Mouse (Mus musculus) MN1 (cell line): ENCODE data around the gene L3mbtl3.

Experiments used
- DNase-seq: peaks from one replicate; pipeline ENCODE4 v3.0.0-alpha.2; 2016; ENCODE audit warnings: low spot score

Gene L3mbtl3

DNA sequence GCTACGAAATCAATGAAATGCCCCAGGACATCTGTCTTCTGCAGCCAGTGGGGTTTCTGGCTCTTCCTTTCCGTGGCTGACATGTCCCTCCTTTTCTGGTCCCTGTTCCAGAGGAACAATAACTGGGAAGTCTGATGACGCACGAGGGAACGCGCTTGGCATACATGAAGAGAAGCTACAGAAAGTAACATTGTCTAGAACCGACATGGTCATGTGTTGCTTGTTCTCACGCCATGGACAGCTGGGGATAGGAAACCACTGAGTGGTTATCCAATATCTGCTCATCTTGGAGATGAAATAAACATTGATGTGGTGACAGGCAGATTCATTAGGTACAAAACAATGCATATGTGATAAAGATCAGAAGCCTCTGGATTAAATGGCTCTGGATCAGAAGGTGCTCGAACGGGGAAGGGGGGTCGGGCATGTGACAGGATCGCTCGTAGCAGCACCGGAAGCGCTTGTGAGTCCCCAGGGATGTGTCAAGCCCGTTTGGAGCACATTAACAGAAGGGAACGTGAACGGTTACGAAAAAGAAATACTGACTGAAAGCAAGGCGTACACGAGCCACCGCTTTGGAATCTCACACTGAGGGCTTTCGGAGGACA lies 37.8 kb downstream of the L3mbtl3 start:
- no peak for DNase-seq

GRCm38 (mm10) chr10:26333966-26334365 lies 41.8 kb downstream of the L3mbtl3 start:
- no peak for DNase-seq

DNA sequence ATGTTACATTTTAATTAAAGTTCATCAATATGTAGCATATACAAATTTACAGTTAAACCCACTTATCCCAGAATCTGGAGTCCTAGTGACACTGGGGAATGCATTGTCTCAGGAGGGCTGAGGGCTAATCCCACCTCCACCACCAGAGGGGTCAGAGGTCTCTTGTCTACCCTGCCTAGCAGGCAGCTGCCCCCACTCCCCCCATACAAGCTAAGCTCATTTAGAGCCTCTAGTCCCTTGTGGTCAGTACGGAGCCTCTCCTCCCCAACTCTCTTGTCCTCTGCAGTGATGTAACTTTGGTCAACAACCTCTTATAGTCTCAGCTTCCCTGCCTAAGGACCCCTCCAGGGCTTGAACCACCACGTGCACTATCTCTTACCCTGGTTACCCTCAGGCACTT lies 43.0 kb downstream of the L3mbtl3 start:
- DNase-seq: no peak

DNA sequence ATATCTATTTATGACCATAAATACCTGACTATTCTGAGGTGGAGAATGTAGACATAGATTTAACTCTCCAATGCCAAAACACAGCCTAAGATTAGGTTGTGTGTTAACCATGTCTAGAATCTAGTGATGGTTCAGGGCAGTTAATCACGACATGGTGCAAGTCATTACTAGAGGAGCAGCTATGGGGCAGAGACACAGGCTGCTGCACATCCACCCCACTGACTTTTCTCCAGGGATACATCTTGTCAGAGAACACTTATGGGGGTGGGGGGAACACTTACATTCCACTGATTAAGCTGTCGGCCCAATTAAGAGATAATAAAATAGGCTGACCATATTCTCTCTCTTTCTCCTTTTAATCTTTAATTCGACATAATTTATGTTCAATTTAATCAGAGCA lies 46.9 kb downstream of the L3mbtl3 start:
- no peak for DNase-seq

GRCm38 (mm10) chr10:26327691-26328542 lies 47.9 kb downstream of the L3mbtl3 start:
- no peak for DNase-seq

- no peak for DNase-seq
Measured at GRCm38 (mm10) chr10:26327291-26327690, 48.5 kb downstream of the L3mbtl3 start.

- DNase-seq: no peak
Measured at GRCm38 (mm10) chr10:26325320-26325719, 50.5 kb downstream of the L3mbtl3 start.

- DNase-seq: no peak
Measured at GRCm38 (mm10) chr10:26322344-26323051, 53.3 kb downstream of the L3mbtl3 start.

GRCm38 (mm10) chr10:26320679-26321078 lies 55.1 kb downstream of the L3mbtl3 start:
- no peak for DNase-seq

DNA sequence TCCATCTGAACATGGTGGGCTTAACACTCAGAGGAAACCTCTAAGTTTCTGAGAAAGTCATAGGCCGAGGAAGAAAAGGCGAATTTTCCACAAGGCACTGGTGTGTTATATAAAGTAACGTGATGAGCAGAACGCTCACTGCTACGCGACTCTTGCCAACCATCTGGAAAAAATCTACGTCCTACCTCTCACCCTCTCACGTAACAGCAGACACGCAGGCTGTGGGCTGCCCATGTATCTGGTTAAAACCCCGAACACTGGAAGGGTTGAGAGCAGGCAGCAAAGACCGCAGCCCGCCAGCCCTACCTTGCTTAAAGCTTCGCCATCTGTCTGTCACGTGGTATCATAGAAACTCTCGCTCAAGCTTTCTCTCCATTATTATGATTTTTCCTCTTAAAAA lies 61.4 kb downstream of the L3mbtl3 start:
- no peak for DNase-seq

- DNase-seq: no peak
Measured at GRCm38 (mm10) chr10:26303485-26303884, 72.3 kb downstream of the L3mbtl3 start.

GRCm38 (mm10) chr10:26302336-26302735 lies 73.4 kb downstream of the L3mbtl3 start:
- DNase-seq: no peak

DNA sequence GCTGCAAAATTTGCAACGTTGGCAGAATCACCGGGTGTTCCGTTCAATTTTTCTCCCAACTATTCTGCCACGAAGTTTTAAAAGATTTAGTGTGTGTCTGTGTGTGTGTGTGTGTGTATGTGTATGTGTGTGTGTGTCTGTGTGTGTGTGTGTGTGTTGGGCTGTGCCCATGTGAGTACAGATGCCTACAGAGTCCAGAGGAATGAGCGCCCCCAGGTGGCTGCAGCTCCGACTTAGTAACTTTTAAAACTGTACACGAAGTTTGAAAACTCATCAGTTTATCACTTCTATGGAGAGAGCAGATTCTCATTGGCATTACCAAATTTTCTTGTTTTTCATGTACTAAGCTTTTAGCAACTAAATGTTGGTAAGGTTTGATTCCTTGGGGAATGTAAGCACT lies 78.1 kb downstream of the L3mbtl3 start:
- DNase-seq: no peak

- DNase-seq: no peak
Measured at GRCm38 (mm10) chr10:26297200-26297599, 78.6 kb downstream of the L3mbtl3 start.

DNA sequence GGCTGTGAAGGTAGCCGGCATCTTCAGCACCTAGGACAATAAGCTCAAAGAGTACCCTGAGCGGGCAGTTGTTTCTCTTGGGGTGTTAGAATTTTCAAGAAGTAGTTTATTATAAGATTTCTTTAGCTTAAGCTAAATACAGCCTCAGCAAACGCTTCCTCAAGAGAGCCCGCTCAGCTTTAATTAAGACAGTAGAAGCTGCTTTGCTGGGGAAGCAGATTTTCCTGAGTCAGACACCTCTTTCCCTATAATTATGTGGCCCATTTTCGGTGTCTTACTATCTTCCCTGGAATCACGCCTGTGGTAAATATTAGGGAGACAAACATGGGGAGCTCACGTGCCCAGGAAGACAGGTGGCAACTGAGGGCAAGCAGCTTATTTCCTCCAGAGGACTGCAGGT lies 88.6 kb downstream of the L3mbtl3 start:
- DNase-seq: no peak

GRCm38 (mm10) chr10:26280009-26280408 lies 95.8 kb downstream of the L3mbtl3 start:
- DNase-seq: no peak

GRCm38 (mm10) chr10:26275414-26275813 lies 100.4 kb downstream of the L3mbtl3 start:
- no peak for DNase-seq

- DNase-seq: no peak
Measured at GRCm38 (mm10) chr10:26263744-26264459, 111.9 kb downstream of the L3mbtl3 start.

DNA sequence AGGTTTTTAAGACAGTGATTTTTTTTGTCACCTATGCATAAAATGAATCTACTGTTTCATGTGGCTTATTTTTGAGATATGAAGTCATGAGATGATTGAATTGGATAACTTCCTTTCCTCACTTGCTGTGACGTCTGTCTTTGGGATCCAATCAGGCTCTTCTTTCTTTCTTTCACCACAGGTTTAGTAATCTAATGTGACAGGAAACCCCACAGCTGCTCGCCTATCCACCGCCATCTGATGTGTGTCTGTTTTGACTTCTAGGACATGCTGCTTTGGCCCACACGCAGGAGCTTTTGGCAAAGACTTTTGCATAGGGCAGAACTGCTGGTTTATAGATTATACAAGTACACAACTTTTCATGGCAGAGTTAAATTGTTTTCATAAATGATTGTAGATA lies 115.9 kb downstream of the L3mbtl3 start:
- no peak for DNase-seq

DNA sequence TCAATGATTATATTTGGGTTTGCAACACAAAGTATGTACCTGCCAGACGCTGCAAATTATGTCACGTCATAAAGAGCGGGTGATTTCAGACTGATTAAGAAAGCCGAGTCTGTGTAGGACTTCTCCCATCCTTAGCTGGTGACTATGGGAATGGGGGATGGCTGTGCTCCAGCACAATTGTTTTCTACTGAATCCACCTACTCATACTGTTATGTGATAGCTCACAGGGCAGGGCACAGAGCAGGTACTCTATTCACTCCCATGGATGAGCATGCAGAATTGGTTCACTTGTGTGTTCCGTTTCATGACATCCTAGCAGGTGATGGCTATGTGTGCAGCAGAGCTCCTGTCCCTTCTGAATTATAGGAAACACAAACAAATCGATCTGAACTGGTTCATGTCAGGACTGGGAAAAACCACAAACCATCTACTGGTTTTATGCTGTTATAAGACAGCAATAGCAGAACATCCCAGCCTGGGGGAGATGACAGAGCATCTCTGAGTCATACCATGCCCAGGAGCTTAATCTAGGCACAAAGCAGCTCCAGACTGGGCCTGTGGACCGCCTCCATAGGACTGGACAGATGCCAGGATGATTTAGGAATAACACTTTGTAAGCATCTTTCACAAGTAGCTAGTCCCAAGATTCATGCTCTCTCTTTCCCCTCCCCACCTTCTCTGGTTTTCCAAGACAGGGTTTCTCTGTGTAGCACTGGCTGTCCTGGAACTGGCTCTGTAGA lies 126.2 kb downstream of the L3mbtl3 start:
- DNase-seq: peak; percentile 23

DNA sequence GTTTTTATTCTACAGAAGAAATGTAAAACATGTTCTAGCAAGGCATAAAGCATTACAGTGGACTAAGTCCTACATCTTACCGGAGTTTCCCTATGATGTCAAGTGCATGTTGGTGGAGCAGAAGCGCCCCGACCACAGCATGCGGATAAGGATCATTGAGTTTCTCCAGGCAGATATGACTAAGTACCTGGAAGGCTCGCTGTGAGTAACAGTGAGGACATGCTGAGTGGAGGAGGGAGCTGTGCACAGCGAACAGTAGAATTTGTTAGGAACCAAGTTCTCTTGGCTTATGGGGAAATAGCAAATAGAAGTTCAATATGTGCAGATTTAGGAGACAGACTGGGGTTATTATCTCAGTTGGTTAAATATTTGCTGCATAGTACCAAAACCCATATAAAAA lies 131.3 kb downstream of the L3mbtl3 start:
- no peak for DNase-seq

DNA sequence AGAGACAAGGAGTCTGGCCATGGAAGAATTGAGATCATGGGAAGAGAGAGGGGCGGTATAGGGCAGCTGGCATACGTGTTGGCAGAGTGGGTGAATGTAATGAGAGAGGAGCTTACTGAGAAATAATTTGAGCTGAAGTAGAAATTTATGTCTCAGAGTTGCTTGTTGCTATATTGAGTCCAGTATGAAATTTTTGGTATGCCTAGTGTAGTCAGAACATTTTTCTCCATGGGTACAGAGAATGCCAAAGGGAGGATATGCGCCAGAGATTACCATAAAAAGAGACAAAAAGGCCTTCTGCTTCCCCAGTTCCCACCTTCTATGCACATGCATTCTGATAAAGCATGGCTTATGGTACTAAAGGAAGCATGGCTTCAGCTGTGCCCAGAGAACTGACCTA lies 132.6 kb downstream of the L3mbtl3 start:
- no peak for DNase-seq
